Mouse (Mus musculus): ENCODE measurements around the gene Trip11. TPM values are rescaled to one million over a fixed set of nuclear protein-coding genes. Genes with fewer than 3 reads are reported as not detected.

Trip11 gene
- polyA plus RNA-seq, 1 experiment from 2014 or later = 29.4 TPM

DNA sequence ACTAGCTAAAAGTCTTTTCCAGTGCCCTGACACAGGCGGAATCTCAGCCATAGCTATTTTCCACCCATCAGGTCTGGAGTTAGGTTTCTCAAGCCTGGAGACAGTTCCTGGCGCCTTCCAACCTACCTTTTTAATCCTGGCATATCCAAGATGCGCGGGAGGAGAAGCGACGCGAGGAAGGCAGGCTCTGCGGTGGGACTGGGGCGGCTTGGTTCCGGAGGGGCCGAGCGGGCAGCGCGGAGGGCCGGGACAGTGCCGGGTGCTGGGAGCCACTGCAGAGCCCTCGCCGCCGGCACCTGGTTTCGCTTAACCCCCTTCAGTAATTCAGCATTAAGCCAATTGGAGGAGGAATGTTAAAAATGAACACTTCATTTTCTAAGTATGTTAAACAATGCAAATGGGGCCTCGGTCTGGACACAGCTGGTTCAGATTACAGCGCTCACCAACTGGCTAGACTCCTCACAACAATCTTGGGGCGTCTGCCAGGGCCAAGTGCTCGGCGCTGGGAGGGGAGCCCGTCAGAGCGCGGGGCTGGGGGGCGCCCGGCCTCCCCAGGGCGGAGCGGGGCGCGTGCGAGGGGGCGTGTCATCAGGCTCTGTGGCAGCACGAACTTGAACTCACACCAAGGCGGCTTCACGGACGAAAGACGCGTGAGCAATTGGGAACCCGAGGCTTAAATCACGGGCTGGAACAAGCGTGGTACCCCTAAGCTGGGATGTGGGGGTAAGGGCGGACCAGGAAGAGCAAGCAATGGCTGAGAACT lies 94.3 kb downstream of the Trip11 start, which contains the start of gene Fbln5:
Fbln5 (minus strand) TSS at position 448 of the 763 bp plus-strand sequence.
- ATAC-seq (ENCODE audit: insufficient number of reproducible peaks, low FRiP score, low TSS enrichment, low read depth) = peak; percentile 89
- no peaks in the 10 kb centered on the region for H3K9me3 ChIP-seq (replicated peaks)
- WGBS = under 1% methylated on average over 46 of the region's 46 CpGs
- H3K9ac ChIP-seq = peak within 1 kb of the TSS; percentile 23; the same call in 1 of the 2 replicates
- H3K4me2 ChIP-seq (replicated peaks) = peak within 1 kb of the TSS; percentile 82
- H3K4me3 ChIP-seq (replicated peaks) = peak within 1 kb of the TSS; percentile 53
- H3K36me3 ChIP-seq = no peaks in the 10 kb centered on the region
- H3K4me1 ChIP-seq = peaks cover 15% of the 10 kb centered on the region
- H3K27me3 ChIP-seq = peaks cover 11% of the 10 kb centered on the region; the same call in 1 of the 2 replicates
- peak within 1 kb of the TSS; percentile 97 for H3K27ac ChIP-seq (replicated peaks)

DNA sequence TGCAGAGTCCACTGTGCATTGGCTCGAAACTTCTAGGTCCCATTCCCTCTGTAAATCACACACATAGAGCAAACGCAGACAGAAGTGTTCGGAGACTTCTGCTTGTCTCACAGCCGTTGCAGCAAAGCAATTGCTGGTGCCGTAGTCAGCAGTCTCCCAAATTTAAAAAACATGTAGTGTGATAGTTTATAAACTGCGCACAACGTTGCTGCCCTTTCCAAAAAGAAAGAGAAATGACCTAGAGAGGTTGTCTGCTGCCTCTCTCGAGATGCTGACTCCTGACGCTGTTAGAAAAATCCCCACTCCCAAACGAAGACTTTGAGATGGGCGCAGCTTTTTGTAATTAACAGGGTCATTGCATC lies 94.8 kb downstream of the Trip11 start:
- no peak for ATAC-seq (ENCODE audit: insufficient number of reproducible peaks, low FRiP score, low TSS enrichment, low read depth)
- H3K9ac ChIP-seq = peak overlapping the region; percentile 23; the same call in 1 of the 2 replicates
- peak overlapping the region; percentile 82 for H3K4me2 ChIP-seq (replicated peaks)
- no peaks in the 10 kb centered on the region for H3K36me3 ChIP-seq
- peaks cover 8% of the 10 kb centered on the region; the same call in 1 of the 2 replicates for H3K27me3 ChIP-seq
- H3K4me3 ChIP-seq (replicated peaks) = peak overlapping the region; percentile 53
- H3K9me3 ChIP-seq (replicated peaks) = no peaks in the 10 kb centered on the region
- H3K27ac ChIP-seq (replicated peaks) = peak overlapping the region; percentile 97
- WGBS = 5% methylated on average over 11 of the region's 11 CpGs
- peaks cover 15% of the 10 kb centered on the region for H3K4me1 ChIP-seq

DNA sequence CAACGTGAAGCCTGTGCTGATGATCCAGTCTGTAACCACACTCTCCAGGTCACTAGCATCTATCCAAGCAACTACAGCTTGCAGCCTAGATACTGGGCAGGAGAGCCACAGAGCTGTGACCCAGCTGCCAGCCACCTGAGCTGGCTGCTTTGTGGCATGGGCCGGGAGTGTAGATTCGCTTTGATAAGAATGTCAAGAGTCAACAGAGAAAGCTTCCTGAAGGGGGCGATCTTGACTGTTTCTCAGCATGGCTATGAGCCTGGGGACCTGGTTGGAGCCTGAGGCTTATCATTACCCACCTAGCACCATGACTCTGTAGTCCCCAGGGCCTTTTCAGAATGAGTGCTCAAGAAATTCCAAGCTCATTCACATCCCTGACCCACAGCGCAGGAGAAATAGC lies 96.3 kb downstream of the Trip11 start:
- peak overlapping the region; percentile 82 for H3K4me2 ChIP-seq (replicated peaks)
- no peaks in the 10 kb centered on the region for H3K36me3 ChIP-seq
- H3K9me3 ChIP-seq (replicated peaks) = no peaks in the 10 kb centered on the region
- no peak for ATAC-seq (ENCODE audit: insufficient number of reproducible peaks, low FRiP score, low TSS enrichment, low read depth)
- 57% methylated on average over 5 of the region's 5 CpGs for WGBS
- peaks cover 8% of the 10 kb centered on the region; the same call in 1 of the 2 replicates for H3K27me3 ChIP-seq
- peak overlapping the region; percentile 53 for H3K4me3 ChIP-seq (replicated peaks)
- peak overlapping the region; percentile 82 for H3K27ac ChIP-seq (replicated peaks)
- H3K9ac ChIP-seq = no peak overlapping the region
- H3K4me1 ChIP-seq = peaks cover 15% of the 10 kb centered on the region

DNA sequence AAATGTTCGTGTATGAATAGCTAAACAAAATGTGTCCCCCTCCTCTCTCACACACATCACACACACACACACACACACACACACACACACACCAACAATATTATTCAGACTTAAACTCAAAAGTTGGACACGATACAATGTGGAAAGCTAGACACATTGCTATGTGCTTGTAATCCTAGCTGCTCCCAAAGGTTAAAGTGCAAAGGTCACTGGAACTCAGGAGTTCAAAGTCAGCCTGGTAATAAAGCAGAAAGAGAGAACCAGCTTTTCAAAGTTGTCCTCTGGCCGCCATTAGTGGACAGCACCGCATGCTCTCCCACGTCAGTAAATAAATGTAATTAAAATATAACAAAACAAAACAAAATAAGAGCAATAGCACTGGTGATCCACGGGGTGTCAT lies 97.3 kb downstream of the Trip11 start:
- ATAC-seq (ENCODE audit: insufficient number of reproducible peaks, low FRiP score, low TSS enrichment, low read depth) = no peak
- peaks cover 15% of the 10 kb centered on the region for H3K4me1 ChIP-seq
- no peaks in the 10 kb centered on the region for H3K9me3 ChIP-seq (replicated peaks)
- WGBS = 74% methylated on average over 6 of the region's 6 CpGs
- no peak overlapping the region for H3K4me3 ChIP-seq (replicated peaks)
- H3K4me2 ChIP-seq (replicated peaks) = no peak overlapping the region
- no peaks in the 10 kb centered on the region for H3K36me3 ChIP-seq
- H3K9ac ChIP-seq = no peak overlapping the region
- no peak overlapping the region for H3K27ac ChIP-seq (replicated peaks)
- peaks cover 8% of the 10 kb centered on the region; the same call in 1 of the 2 replicates for H3K27me3 ChIP-seq

DNA sequence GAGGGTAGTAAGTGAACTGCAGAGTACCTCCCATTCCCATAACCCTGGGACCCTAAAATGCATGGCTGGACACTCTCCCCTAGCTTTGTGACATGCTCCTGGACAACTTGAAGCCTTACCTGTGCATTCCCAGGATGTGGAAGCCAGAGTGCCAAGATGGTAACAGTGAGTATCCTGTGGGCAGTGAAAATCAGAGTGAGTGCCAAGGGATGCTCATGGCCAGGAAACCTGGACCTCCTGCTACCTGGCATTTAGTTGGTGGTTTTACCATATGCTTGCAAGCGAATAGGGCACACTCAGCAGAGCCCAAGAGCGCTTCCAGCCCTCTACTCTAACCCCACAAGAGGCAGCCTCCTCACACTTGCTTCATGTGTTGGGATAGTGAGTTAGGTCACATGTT lies 98.6 kb downstream of the Trip11 start:
- H3K4me1 ChIP-seq = peaks cover 13% of the 10 kb centered on the region
- WGBS = 95% methylated on average over 2 of the region's 2 CpGs
- H3K36me3 ChIP-seq = no peaks in the 10 kb centered on the region
- H3K9ac ChIP-seq = no peak overlapping the region
- no peak overlapping the region for H3K4me3 ChIP-seq (replicated peaks)
- no peak overlapping the region for H3K27ac ChIP-seq (replicated peaks)
- H3K9me3 ChIP-seq (replicated peaks) = no peaks in the 10 kb centered on the region
- H3K4me2 ChIP-seq (replicated peaks) = no peak overlapping the region
- no peak for ATAC-seq (ENCODE audit: insufficient number of reproducible peaks, low FRiP score, low TSS enrichment, low read depth)
- H3K27me3 ChIP-seq = peaks cover 5% of the 10 kb centered on the region; the same call in 1 of the 2 replicates

DNA sequence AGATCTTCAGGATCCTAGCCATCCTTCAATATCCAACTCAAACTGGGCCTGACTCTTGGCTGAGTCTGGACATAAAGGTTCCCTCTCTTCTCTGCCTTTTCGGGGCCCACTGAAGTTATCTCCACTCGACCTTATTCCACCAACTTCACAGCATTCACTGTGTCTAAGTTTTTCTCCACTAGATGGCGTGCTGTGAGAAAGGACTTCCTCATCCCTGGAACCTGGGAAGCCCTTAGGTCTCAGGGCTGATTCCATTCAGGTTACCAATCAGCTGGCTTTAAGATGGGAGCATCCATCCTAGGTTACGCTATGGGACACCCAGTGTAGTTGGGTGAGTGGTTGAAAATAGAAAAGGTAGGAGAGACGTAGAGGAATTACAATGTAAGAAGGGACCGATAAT lies 101.9 kb downstream of the Trip11 start:
- ATAC-seq (ENCODE audit: insufficient number of reproducible peaks, low FRiP score, low TSS enrichment, low read depth) = no peak
- H3K4me3 ChIP-seq (replicated peaks) = no peak overlapping the region
- 65% methylated on average over 6 of the region's 6 CpGs for WGBS

DNA sequence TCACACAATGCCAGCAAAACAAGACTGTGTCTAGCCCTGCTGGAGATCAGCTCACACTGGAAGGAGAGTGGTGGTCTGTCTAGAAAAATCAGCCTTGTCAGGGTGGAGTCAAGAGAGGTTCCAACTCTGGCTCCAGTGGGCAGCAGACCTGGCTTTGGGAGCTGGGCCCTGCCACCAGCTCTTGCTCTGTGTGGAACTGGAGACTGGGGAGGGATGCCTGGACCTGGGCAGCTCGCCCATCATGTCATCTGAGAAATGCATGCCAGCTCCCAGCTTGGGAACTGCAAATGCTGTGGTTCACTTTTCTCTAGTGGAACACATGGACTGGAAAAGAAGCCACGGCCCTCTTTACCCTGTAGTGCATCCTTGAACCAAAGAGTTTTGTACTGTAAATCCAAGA lies 102.6 kb downstream of the Trip11 start:
- no peak overlapping the region for H3K27ac ChIP-seq (replicated peaks)
- 56% methylated on average over 2 of the region's 2 CpGs for WGBS
- H3K36me3 ChIP-seq = no peaks in the 10 kb centered on the region
- H3K9me3 ChIP-seq (replicated peaks) = no peaks in the 10 kb centered on the region
- no peak overlapping the region for H3K9ac ChIP-seq
- no peaks in the 10 kb centered on the region for H3K4me1 ChIP-seq
- ATAC-seq (ENCODE audit: insufficient number of reproducible peaks, low FRiP score, low TSS enrichment, low read depth) = no peak
- H3K27me3 ChIP-seq = no peaks in the 10 kb centered on the region
- H3K4me2 ChIP-seq (replicated peaks) = no peak overlapping the region
- H3K4me3 ChIP-seq (replicated peaks) = no peak overlapping the region

More for the DNA sequence above, 101.9 kb downstream of the Trip11 start:
- Histone ChIP-seq H3K27me3 (no peaks in the 10 kb centered on the region), H3K4me1 (no peaks in the 10 kb centered on the region), H3K9ac (no peak overlapping the region), H3K4me2 (replicated peaks) (no peak overlapping the region), H3K9me3 (replicated peaks) (no peaks in the 10 kb centered on the region), H3K36me3 (no peaks in the 10 kb centered on the region), H3K27ac (replicated peaks) (no peak overlapping the region)

DNA sequence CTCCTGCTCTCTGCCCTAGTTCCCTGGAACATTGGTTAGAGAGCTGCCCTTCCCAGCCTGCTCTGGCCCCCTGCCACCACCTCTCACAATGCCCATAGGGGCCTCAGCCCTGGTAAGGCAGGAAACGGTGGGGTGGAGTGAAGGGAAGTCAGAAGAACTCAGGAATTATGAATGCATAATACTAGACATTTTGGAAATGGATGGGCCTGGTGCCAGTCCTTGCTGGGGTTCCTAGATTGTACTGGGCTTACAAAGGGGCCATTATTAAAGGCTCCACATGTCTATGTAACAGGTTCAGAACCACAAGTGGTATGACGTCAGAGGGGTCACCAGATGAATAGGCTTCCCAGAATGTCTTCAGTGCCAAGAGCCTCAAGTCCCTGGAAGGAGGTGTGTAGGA lies 105.7 kb downstream of the Trip11 start:
- Histone ChIP-seq H3K4me3 (replicated peaks) (no peak overlapping the region), H3K36me3 (no peaks in the 10 kb centered on the region), H3K4me1 (no peaks in the 10 kb centered on the region), H3K9me3 (replicated peaks) (no peaks in the 10 kb centered on the region), H3K27ac (replicated peaks) (no peak overlapping the region), H3K9ac (no peak overlapping the region), H3K27me3 (no peaks in the 10 kb centered on the region), H3K4me2 (replicated peaks) (no peak overlapping the region)
- 59% methylated on average over 2 of the region's 2 CpGs for WGBS
- ATAC-seq (ENCODE audit: insufficient number of reproducible peaks, low FRiP score, low TSS enrichment, low read depth) = 0 out of 2 replicates have a peak, but pooled peaks have one; percentile 26

DNA sequence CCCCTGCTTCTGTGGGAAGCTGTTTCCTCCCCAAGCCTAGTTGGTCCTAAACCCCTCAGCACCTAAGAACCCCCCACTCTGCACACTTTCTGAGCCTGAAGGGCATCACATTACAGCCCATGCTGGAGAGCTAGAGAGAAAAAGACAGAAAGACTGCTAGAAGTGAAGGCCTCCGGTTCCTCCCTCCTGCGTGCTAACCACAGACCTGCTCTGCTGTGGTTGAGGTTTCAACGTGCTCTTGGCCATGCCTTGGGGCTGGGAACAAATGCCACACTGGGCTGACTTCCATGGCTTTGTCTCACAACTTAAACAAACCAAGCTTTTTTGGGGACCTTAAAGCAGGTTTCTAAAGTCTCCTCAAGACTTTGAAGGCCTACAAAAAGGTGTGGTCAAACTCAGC lies 110.6 kb downstream of the Trip11 start:
- no peak for ATAC-seq (ENCODE audit: insufficient number of reproducible peaks, low FRiP score, low TSS enrichment, low read depth)
- Histone ChIP-seq H3K4me3 (replicated peaks) (no peak overlapping the region), H3K4me2 (replicated peaks) (no peak overlapping the region), H3K36me3 (no peaks in the 10 kb centered on the region), H3K4me1 (peaks cover 4% of the 10 kb centered on the region; the same call in 1 of the 2 replicates), H3K27ac (replicated peaks) (no peak overlapping the region), H3K9ac (no peak overlapping the region), H3K9me3 (replicated peaks) (no peaks in the 10 kb centered on the region), H3K27me3 (no peaks in the 10 kb centered on the region)
- WGBS = 81% methylated on average over 3 of the region's 3 CpGs

DNA sequence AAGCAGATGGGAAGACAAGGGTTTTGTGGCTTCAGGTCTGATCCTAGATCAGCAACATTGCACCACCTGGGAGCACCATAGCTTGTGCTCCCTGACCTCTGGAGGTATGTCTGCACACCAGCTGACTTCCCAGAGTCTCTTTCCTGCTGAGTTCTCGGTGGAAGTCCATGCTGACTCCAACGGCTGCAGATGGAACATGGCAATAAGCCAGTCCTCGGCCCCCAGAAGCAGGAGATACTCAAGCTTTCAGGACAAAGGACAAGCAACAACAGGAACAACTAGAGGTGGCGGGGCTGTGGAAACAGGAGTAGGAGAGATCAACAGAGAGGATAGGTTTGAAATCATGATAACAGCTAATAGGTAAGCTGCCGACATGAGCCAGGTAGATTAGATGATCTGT lies 111.3 kb downstream of the Trip11 start:
- peaks cover 4% of the 10 kb centered on the region; the same call in 1 of the 2 replicates for H3K4me1 ChIP-seq
- 73% methylated on average over 5 of the region's 5 CpGs for WGBS

DNA sequence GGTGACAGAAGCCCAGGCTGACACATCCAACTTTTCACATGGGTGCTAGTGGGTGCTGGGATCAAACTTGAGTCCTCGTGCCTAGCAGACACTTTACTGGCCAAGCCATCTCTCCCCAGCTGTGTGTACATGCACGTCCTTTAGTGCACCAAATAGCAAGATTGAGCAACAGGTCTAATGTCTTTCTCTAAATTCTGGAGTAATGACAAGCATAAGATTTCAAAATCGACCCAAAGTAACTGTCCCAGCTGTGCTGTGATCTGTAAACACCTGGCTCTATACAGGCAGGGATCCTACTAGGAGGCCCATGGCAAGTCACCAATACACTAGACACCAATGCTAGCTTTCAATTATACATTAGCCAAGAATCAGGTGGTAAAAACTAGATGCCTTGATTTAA lies 112.0 kb downstream of the Trip11 start:
- H3K4me2 ChIP-seq (replicated peaks) = no peak overlapping the region
- H3K27ac ChIP-seq (replicated peaks) = no peak overlapping the region
- WGBS = 79% methylated on average over 3 of the region's 3 CpGs
- H3K9ac ChIP-seq = no peak overlapping the region
- H3K27me3 ChIP-seq = no peaks in the 10 kb centered on the region
- no peaks in the 10 kb centered on the region for H3K36me3 ChIP-seq
- peaks cover 4% of the 10 kb centered on the region; the same call in 1 of the 2 replicates for H3K4me1 ChIP-seq
- ATAC-seq (ENCODE audit: insufficient number of reproducible peaks, low FRiP score, low TSS enrichment, low read depth) = no peak
- H3K4me3 ChIP-seq (replicated peaks) = no peak overlapping the region
- H3K9me3 ChIP-seq (replicated peaks) = no peaks in the 10 kb centered on the region

More for the DNA sequence above, 111.3 kb downstream of the Trip11 start:
- H3K27me3 ChIP-seq = no peaks in the 10 kb centered on the region
- H3K9me3 ChIP-seq (replicated peaks) = no peaks in the 10 kb centered on the region
- ATAC-seq (ENCODE audit: insufficient number of reproducible peaks, low FRiP score, low TSS enrichment, low read depth) = no peak
- H3K27ac ChIP-seq (replicated peaks) = no peak overlapping the region
- H3K4me3 ChIP-seq (replicated peaks) = no peak overlapping the region
- no peak overlapping the region for H3K4me2 ChIP-seq (replicated peaks)
- no peaks in the 10 kb centered on the region for H3K36me3 ChIP-seq
- H3K9ac ChIP-seq = no peak overlapping the region

All from embryonic facial prominence, embryonic 15.5 days (tissue).